Mouse (Mus musculus) kidney, postnatal 0 days (tissue): ENCODE measurements around the gene Itpa. TPM values are rescaled to one million over a fixed set of nuclear protein-coding genes. Genes with fewer than 3 reads are reported as not detected.

Experiments
- ATAC-seq: fragments of 200-750 bp; cut with Nextera tagmentation; replicated peaks from 2 replicates; pipeline ENCODE4 v1.8.0; 2017; ENCODE audit warnings: low read depth, moderate number of reproducible peaks, moderate TSS enrichment, moderate library complexity; ENCODE audit not compliant: low FRiP score
- DNase-seq: peaks from one replicate; pipeline ENCODE4 v3.0.0-alpha.2; 2016; ENCODE audit warnings: low spot score
- H3K27ac ChIP-seq: fragments of 300-500 bp; sonication (generic); 2 replicates; pipeline ENCODE4 v1.5.1; 2014; ENCODE audit warnings: mild to moderate bottlenecking
- H3K27me3 ChIP-seq: fragments of 300-500 bp; sonication (generic); 2 replicates; pipeline ENCODE4 v1.6.1; 2014; ENCODE audit warnings: low read length, mixed read lengths; ENCODE audit not compliant: insufficient read depth
- H3K36me3 ChIP-seq: fragments of 300-500 bp; sonication (generic); 2 replicates; pipeline ENCODE4 v1.6.1; 2014; ENCODE audit warnings: low read length, mixed read lengths; ENCODE audit not compliant: insufficient read depth
- H3K4me1 ChIP-seq: fragments of 300-500 bp; sonication (generic); replicated peaks from 2 replicates; pipeline ENCODE4 v1.6.1; 2014; ENCODE audit warnings: antibody characterized with exemption, low read length, mixed read lengths; ENCODE audit not compliant: insufficient read depth
- H3K4me2 ChIP-seq: fragments of 300-500 bp; sonication (generic); 2 replicates; pipeline ENCODE4 v1.6.1; 2014; ENCODE audit warnings: mild to moderate bottlenecking, low read length, moderate library complexity, mixed read lengths
- H3K4me3 ChIP-seq: fragments of 300-500 bp; sonication (generic); replicated peaks from 2 replicates; pipeline ENCODE4 v1.5.1; 2014; ENCODE audit warnings: low read depth, low read length
- H3K9ac ChIP-seq: fragments of 300-500 bp; sonication (generic); 2 replicates; pipeline ENCODE4 v1.6.1; 2014; ENCODE audit warnings: low read depth, low read length
- H3K9me3 ChIP-seq: fragments of 300-500 bp; sonication (generic); replicated peaks from 2 replicates; pipeline ENCODE4 v1.6.1; 2016; ENCODE audit warnings: low read length, inconsistent platforms, mixed read lengths
- CTCF ChIP-seq: IDR thresholded peaks from 2 replicates; pipeline ENCODE4 v1.5.1; 2016; ENCODE audit warnings: antibody characterized with exemption, low read depth, mild to moderate bottlenecking, moderate library complexity
- WGBS: fragments of 180-500 bp; shearing (Covaris S2); extraction: QIAGEN DNeasy Blood & Tissue Kit; methylation state at CpG from one replicate; pipeline ENCODE4 v1.1.7; 2014; 5-methylcytosine and 5-hydroxymethylcytosine counted together
- polyA plus RNA-seq: library from polyadenylated mRNA; unstranded; fragments of >200 nt; fragmentation: Nextera tagmentation; extraction: Ambion mirVana; gene quantifications from 2 replicates; pipeline ENCODE4 v1.2.1, GENCODE M21; 2015

Gene Itpa
- polyA plus RNA-seq, 1 experiment from 2014 or later = 99.2 TPM

GRCm38 (mm10) chr2:130730746-130731145 lies 63.3 kb downstream of the Itpa start:
- Histone ChIP-seq H3K4me3 (no peak overlapping the region), H3K36me3 (peaks cover 52% of the 10 kb centered on the region)
- DNase-seq = no peak

More at GRCm38 (mm10) chr2:130730746-130731145, 63.3 kb downstream of the Itpa start:
- Histone ChIP-seq H3K4me1 (no peaks in the 10 kb centered on the region), H3K9ac (no peak overlapping the region), H3K4me2 (no peak overlapping the region), H3K27me3 (no peaks in the 10 kb centered on the region), H3K9me3 (no peaks in the 10 kb centered on the region), H3K27ac (no peak overlapping the region)
- no peak for ATAC-seq
- WGBS = 80% methylated on average over 9 of the region's 9 CpGs
- no peak for TF ChIP-seq CTCF

Other genes with a start within 250 kb of the Itpa start
- gene Vps16, start 243.3 kb upstream of the Itpa start, polyA plus RNA-seq = 64.6 and 68.6 TPM in 2 replicates
- 12.1 and 13.0 TPM in 2 replicates for gene Pced1a, start 242.9 kb upstream of the Itpa start, polyA plus RNA-seq
- 72.9 and 80.3 TPM in 2 replicates for gene Ptpra, start 217.3 kb upstream of the Itpa start, polyA plus RNA-seq
- gene Mrps26, start 103.9 kb upstream of the Itpa start, polyA plus RNA-seq = 103 and 110 TPM in 2 replicates
- 0.63 and 0.65 TPM in 2 replicates for gene Oxt, start 91.4 kb upstream of the Itpa start, polyA plus RNA-seq
- not detected in 2 replicates for gene Avp, start 85.1 kb upstream of the Itpa start, polyA plus RNA-seq
- 12.4 and 12.6 TPM in 2 replicates for gene Fastkd5, start 37.6 kb upstream of the Itpa start, polyA plus RNA-seq
- 7.5 and 9.3 TPM in 2 replicates for gene Ubox5, start 37.6 kb upstream of the Itpa start, polyA plus RNA-seq
- 10.7 and 11.2 TPM in 2 replicates for gene Lzts3, start 24.8 kb upstream of the Itpa start, polyA plus RNA-seq
- gene Ddrgk1, start 3.0 kb upstream of the Itpa start, polyA plus RNA-seq = 89.6 and 96.6 TPM in 2 replicates
- 7.6 and 8.3 TPM in 2 replicates for gene Slc4a11, start 29.9 kb downstream of the Itpa start, polyA plus RNA-seq
- gene 4930402H24Rik, start 238.8 kb downstream of the Itpa start, polyA plus RNA-seq = 19.2 and 23.2 TPM in 2 replicates
- gene Atrn, start 238.9 kb downstream of the Itpa start, polyA plus RNA-seq = 6.2 and 6.5 TPM in 2 replicates